Mouse (Mus musculus) cerebral cortex, adult 2 months (tissue): ENCODE measurements around the gene 2310039H08Rik.

Experiments used
- WGBS: fragments of 180-500 bp; shearing (Covaris S2); methylation state at CpG from one replicate; pipeline ENCODE4 v1.1.7; 2018; 5-methylcytosine and 5-hydroxymethylcytosine counted together

2310039H08Rik gene

GRCm38 (mm10) chr17:46808376-46808775 lies 35.9 kb downstream of the 2310039H08Rik start:
- 92% methylated on average over 10 of the region's 10 CpGs for WGBS

- 71% methylated on average over 6 of the region's 6 CpGs for WGBS
These were observed 36.8 kb downstream of the 2310039H08Rik start for GRCm38 (mm10) chr17:46809131-46809830.

DNA sequence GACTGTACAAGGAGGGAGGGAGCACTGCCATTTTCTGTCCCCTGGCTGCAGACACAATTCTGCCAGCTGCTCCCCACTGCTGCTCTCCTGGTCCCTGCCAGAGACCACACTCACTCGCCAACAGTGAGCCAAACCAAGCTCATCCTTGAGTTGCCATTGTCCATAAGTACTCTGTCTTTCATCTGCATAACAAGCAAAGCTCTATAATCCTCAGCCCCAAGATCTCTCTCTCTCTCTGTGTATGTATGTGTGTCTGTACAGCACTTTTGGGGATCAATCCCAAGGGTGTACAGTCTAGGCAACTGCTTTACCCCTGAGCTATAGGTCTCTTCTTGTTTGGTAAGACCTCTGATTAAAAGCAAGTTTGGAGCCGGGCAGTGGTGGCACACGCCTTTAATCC lies 38.2 kb downstream of the 2310039H08Rik start:
- WGBS: 87% methylated on average over 3 of the region's 3 CpGs

DNA sequence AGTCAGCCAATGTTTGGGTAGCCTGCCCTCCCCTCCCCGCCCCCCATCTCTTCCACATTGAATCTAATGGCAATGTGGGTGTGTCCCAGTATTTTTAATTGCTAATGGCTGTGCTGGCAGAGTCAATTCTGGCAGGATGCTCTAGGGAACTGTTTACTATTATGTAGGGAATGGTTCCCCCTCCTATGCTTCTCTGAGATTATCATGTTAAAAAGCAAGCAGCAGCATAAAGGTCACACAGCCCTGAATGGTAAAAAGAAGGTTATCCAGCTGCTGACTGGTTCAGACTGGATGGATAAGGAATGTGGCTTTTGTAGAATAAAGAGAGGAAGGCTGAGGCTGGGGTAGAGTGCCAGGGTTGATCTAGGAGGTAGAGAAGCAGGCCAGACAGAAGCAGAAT lies 40.0 kb downstream of the 2310039H08Rik start:
- 78% methylated on average over 1 of the region's 1 CpGs for WGBS

GRCm38 (mm10) chr17:46813637-46814036 lies 41.2 kb downstream of the 2310039H08Rik start:
- 79% methylated on average over 8 of the region's 8 CpGs for WGBS

GRCm38 (mm10) chr17:46814497-46814896 lies 42.1 kb downstream of the 2310039H08Rik start:
- WGBS: 88% methylated on average over 6 of the region's 6 CpGs

- 80% methylated on average over 13 of the region's 13 CpGs for WGBS
These were observed 43.9 kb downstream of the 2310039H08Rik start for GRCm38 (mm10) chr17:46816306-46816705.

DNA sequence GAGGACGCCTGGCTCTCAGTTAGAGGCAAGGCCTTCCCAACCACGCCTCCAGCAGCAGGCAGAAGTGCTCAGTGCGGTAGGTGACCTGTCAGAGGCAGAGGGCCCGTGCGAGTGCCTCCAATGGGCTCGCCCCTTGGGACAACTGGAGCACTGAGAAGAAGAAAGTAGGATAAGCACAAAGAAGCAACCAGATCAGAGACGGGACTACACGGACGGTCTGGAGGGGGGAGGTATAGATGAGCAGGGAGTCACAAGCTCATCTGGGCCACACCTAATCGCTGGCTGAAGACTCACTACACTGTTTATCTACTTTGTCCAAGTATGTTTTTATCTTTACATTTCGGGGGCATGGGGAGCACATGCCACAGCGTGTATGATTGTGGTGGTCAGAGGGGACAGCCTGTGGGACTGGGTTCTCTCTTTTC lies 45.3 kb downstream of the 2310039H08Rik start:
- WGBS: 94% methylated on average over 12 of the region's 12 CpGs

- WGBS: 89% methylated on average over 7 of the region's 7 CpGs
These were observed 48.2 kb downstream of the 2310039H08Rik start for GRCm38 (mm10) chr17:46820628-46821027.
